Comparison of ENCODE assay signal across 8 mouse cellular contexts in the genomic region with DNA sequence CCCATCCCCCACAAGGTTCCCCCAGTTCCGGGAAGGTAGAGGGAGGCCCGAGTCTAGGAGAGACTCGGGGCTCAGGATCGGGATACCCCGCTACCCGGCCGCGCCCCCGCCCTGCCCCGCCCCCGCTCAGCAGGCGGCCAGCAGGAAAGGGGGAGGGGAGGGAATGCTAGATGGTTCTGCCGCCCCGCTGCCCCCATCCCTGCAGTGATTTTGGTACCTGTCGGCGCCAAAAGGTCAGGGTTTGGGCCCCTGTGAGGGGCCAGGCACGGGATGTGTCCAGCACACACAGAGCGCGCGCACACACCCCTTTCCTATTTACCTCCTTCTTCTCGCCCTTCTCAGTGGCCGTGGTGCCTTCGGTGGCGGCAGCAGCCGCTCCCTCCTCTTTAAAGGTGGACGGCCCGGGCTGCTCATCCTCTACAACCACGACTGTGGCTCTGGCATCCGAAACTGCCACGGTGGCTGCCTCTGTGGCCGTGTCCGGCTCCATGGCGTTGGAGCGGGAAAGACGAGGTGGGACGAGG. TPM values are rescaled to one million over a fixed set of nuclear protein-coding genes. Genes with fewer than 3 reads are reported as not detected.
DNase-seq lines count a peak whose midpoint lies in the region; ATAC-seq and TF ChIP-seq lines count a peak whose summit lies in the region.

No protein-coding gene starts in this region.

- peak overlapping the region; percentile 64 to 85 for H3K27ac ChIP-seq in heart, embryonic 14.5 days (replicated peaks in 1 of 2; ENCODE audit: control insufficient read depth in 1 of 2, insufficient read depth in 1 of 2, low read depth in 2 of 2, low read length in 2 of 2)

- peak; percentile 75 for ATAC-seq in frontal cortex, adult (ENCODE audit: low TSS enrichment)
- peak; percentile 47 for ATAC-seq in heart, embryonic 14.5 days (ENCODE audit: insufficient number of reproducible peaks, insufficient read depth, low FRiP score, low read depth)

- peak overlapping the region; percentile 18 for H3ac ChIP-seq in C2C12 (ENCODE audit: control insufficient read depth, insufficient read length, low read depth)
- H3ac ChIP-seq in myocyte (ENCODE audit: control insufficient read depth, insufficient read length): no peak overlapping the region

- no peak for TF ChIP-seq CTCF in C2C12 (IDR thresholded peaks at IDR 0.05; ENCODE audit: control insufficient read depth, insufficient read depth, insufficient read length)

- no peak overlapping the region for H3K4me3 ChIP-seq in C2C12 (ENCODE audit: insufficient read depth, poor library complexity, severe bottlenecking)
- H3K4me3 ChIP-seq in heart, embryonic 14.5 days (ENCODE audit: control insufficient read depth in 1 of 2, insufficient read depth in 1 of 2, low read depth in 1 of 2, low read length in 2 of 2): peak overlapping the region; percentile 57 to 69
- no peak overlapping the region for H3K4me3 ChIP-seq in myocyte

- no peaks in the 10 kb centered on the region for H3K9me3 ChIP-seq in heart, embryonic 14.5 days (ENCODE audit: control insufficient read depth, low read length)

- H3K79me3 ChIP-seq in C2C12 (ENCODE audit: low read depth): no peaks in the 10 kb centered on the region

- WGBS in heart, embryonic 14.5 days: 26% methylated on average over 26 of the region's 36 CpGs

- no peak for DNase-seq in frontal cortex, postnatal 25 days (ENCODE audit: low spot score in 2 of 2)
- DNase-seq in cerebellum, adult 9-11 months: peak; percentile 40
- peak; percentile 13 to 23 for DNase-seq in left cerebral cortex, postnatal 36 days (ENCODE audit: low spot score in 2 of 2)
- DNase-seq in spleen, postnatal 10 days (ENCODE audit: low spot score in 2 of 2): no peak

- H3K4me2 ChIP-seq in heart, embryonic 14.5 days (ENCODE audit: low read length): peak overlapping the region; percentile 66
- H3K4me2 ChIP-seq in myocyte (ENCODE audit: low read depth): peak overlapping the region; percentile 34

- intact Hi-C loops in left cerebral cortex, postnatal 36 days (cut with DNase I): no loop called here

- peaks cover 5% of the 10 kb centered on the region for H3K27me3 ChIP-seq in C2C12 (ENCODE audit: control insufficient read depth, insufficient read depth, insufficient read length)
- no peaks in the 10 kb centered on the region for H3K27me3 ChIP-seq in heart, embryonic 14.5 days (ENCODE audit: control insufficient read depth, insufficient read depth, low read length)
- H3K27me3 ChIP-seq in myocyte (ENCODE audit: control insufficient read depth, insufficient read depth, insufficient read length): peaks cover 4% of the 10 kb centered on the region

- H3K9ac ChIP-seq in heart, embryonic 14.5 days (ENCODE audit: low read length): peak overlapping the region; percentile 72

- H3K79me2 ChIP-seq in C2C12 (ENCODE audit: control insufficient read depth, insufficient read depth) (no peaks in the 10 kb centered on the region), myocyte (ENCODE audit: control insufficient read depth, insufficient read depth) (no peaks in the 10 kb centered on the region)

- H3K4me1 ChIP-seq in heart, embryonic 14.5 days (ENCODE audit: control insufficient read depth in 2 of 2, insufficient read depth in 2 of 2, low read length in 2 of 2): no peaks in the 10 kb centered on the region

- TF ChIP-seq POLR2A in myocyte (IDR thresholded peaks at IDR 0.05; ENCODE audit: insufficient read length, low read depth): no peak

- no peaks in the 10 kb centered on the region for H3K36me3 ChIP-seq in C2C12 (ENCODE audit: control insufficient read depth, insufficient read depth)
- no peaks in the 10 kb centered on the region for H3K36me3 ChIP-seq in heart, embryonic 14.5 days (ENCODE audit: control insufficient read depth, insufficient read depth, low read length)
- H3K36me3 ChIP-seq in myocyte (ENCODE audit: control insufficient read depth, insufficient read depth): no peaks in the 10 kb centered on the region

TF ChIP-seq in C2C12, 6 proteins besides CTCF, POLR2A, EP300 and RAD21:
- TF ChIP-seq MYOD1 (IDR thresholded peaks at IDR 0.05; ENCODE audit: control insufficient read depth, insufficient read length, low read depth): no peak
- TF ChIP-seq FOSL1 (IDR thresholded peaks at IDR 0.05; ENCODE audit: insufficient read depth, low read length, poor library complexity, severe bottlenecking): no peak
- no peak for TF ChIP-seq MAX (IDR thresholded peaks at IDR 0.05)
- TF ChIP-seq CEBPB (IDR thresholded peaks at IDR 0.05; ENCODE audit: low read depth): no peak
- TF ChIP-seq MYOG (IDR thresholded peaks at IDR 0.05; ENCODE audit: control insufficient read depth, extremely low read depth, insufficient read length): no peak
- TF ChIP-seq USF1 (IDR thresholded peaks at IDR 0.05; ENCODE audit: low read depth): no peak

TF ChIP-seq in myocyte, 11 proteins besides CTCF, POLR2A, EP300 and RAD21:
- TF ChIP-seq MYOG (IDR thresholded peaks at IDR 0.05; ENCODE audit: control insufficient read depth in 1 of 3, insufficient read depth in 1 of 3, insufficient read length in 2 of 3, low read depth in 2 of 3) (no peak), TCF12 (IDR thresholded peaks at IDR 0.05; ENCODE audit: insufficient read depth, poor library complexity, severe bottlenecking) (no peak), MAX (IDR thresholded peaks at IDR 0.05; ENCODE audit: low read depth) (no peak), E2F4 (IDR thresholded peaks at IDR 0.05; ENCODE audit: insufficient read depth) (no peak), USF1 (IDR thresholded peaks at IDR 0.05; ENCODE audit: low read depth) (no peak), POLR2AphosphoS2 (IDR thresholded peaks at IDR 0.05; ENCODE audit: insufficient read length, low read depth) (no peak), TCF3 (IDR thresholded peaks at IDR 0.05; ENCODE audit: insufficient read length, low read depth) (no peak), MYOD1 (IDR thresholded peaks at IDR 0.05; ENCODE audit: control insufficient read depth in 1 of 3, insufficient read length in 2 of 3, low read depth in 2 of 3) (no peak), CEBPB (IDR thresholded peaks at IDR 0.05; ENCODE audit: insufficient read depth, poor library complexity, severe bottlenecking) (no peak), SRF (IDR thresholded peaks at IDR 0.05; ENCODE audit: control insufficient read depth, insufficient read length, low read depth) (no peak), REST (IDR thresholded peaks at IDR 0.05; ENCODE audit: insufficient read depth, insufficient read length) (no peak)

RNA-seq across cellular contexts. Expression of a gene that starts 0.8 kb away (rescaled TPM):
- polyA plus RNA-seq in C2C12 (2012; fragmentation: generic; extraction: Trizol) (0.01 TPM), myocyte (2012; fragmentation: generic; extraction: Trizol) (not detected)
- polyA plus RNA-seq in heart, embryonic 14.5 days (2014; fragmentation: Nextera tagmentation; extraction: Ambion mirVana): 25.6 and 27.7 TPM in 2 replicates
- total RNA-seq in left cerebral cortex, postnatal 36 days (2021): 10 to 100 TPM; 41.8 to 43.0 TPM

RNA-seq across cellular contexts. Expression of a gene that starts 20.2 kb away (rescaled TPM):
- polyA plus RNA-seq in C2C12 (2012; fragmentation: generic; extraction: Trizol) (4.8 TPM), myocyte (2012; fragmentation: generic; extraction: Trizol) (4.9 TPM)
- polyA plus RNA-seq in heart, embryonic 14.5 days (2014; fragmentation: Nextera tagmentation; extraction: Ambion mirVana): 16.1 and 17.2 TPM in 2 replicates
- 10 to 100 TPM; 46.3 to 59.6 TPM for total RNA-seq in left cerebral cortex, postnatal 36 days (2021)

Comparison
In these comparisons a context has a peak if more than half of its experiments do, and no peak if none do; other contexts are left out.
1. DNase-seq: peak in cerebellum, adult 9-11 months (single experiment) and left cerebral cortex, postnatal 36 days (2 of 2); none in frontal cortex, postnatal 25 days (0 of 2) and spleen, postnatal 10 days (0 of 2).
2. H3K4me3 ChIP-seq: peak in heart, embryonic 14.5 days (2 of 2); none in C2C12 (single experiment) and myocyte (single experiment).
3. RNA of a gene that starts 0.8 kb away (polyA plus RNA-seq): 25.6 to 27.7 TPM in heart, embryonic 14.5 days; 0.01 TPM in C2C12 (single experiment) and not detected in myocyte (single experiment); every median in the first group is over 10 times any median in the second.